Mouse (Mus musculus): ENCODE measurements around the gene 2310034C09Rik. TPM values are rescaled to one million over a fixed set of nuclear protein-coding genes. Genes with fewer than 3 reads are reported as not detected.

2310034C09Rik gene
- polyA plus RNA-seq, 1 experiment from 2014 or later, result not detected

Other genes starting within 250 kb of the 2310034C09Rik start
- 1.3 and 2.3 TPM in 2 replicates for gene Cldn8, start 195.7 kb upstream of the 2310034C09Rik start, polyA plus RNA-seq (2016; fragmentation: Nextera tagmentation; extraction: Ambion mirVana)
- not detected in 2 replicates for gene Krtap24-1, start 146.6 kb upstream of the 2310034C09Rik start, polyA plus RNA-seq (2016; fragmentation: Nextera tagmentation; extraction: Ambion mirVana)
- not detected in 2 replicates for gene 2310079G19Rik, start 131.2 kb upstream of the 2310034C09Rik start, polyA plus RNA-seq (2016; fragmentation: Nextera tagmentation; extraction: Ambion mirVana)
- gene Krtap26-1, start 111.1 kb upstream of the 2310034C09Rik start, polyA plus RNA-seq (2016; fragmentation: Nextera tagmentation; extraction: Ambion mirVana), result not detected in 2 replicates
- not detected in 2 replicates for gene Krtap27-1, start 87.2 kb upstream of the 2310034C09Rik start, polyA plus RNA-seq (2016; fragmentation: Nextera tagmentation; extraction: Ambion mirVana)
- gene 2310061N02Rik, start 50.9 kb upstream of the 2310034C09Rik start, polyA plus RNA-seq (2016; fragmentation: Nextera tagmentation; extraction: Ambion mirVana), result not detected in 2 replicates
- gene Krtap13-1, start 30.0 kb upstream of the 2310034C09Rik start, polyA plus RNA-seq (2016; fragmentation: Nextera tagmentation; extraction: Ambion mirVana), result not detected in 2 replicates
- gene Krtap13, start 7.2 kb upstream of the 2310034C09Rik start, polyA plus RNA-seq (2016; fragmentation: Nextera tagmentation; extraction: Ambion mirVana), result not detected in 2 replicates
- gene 2310057N15Rik, start 15.4 kb downstream of the 2310034C09Rik start, polyA plus RNA-seq (2016; fragmentation: Nextera tagmentation; extraction: Ambion mirVana), result not detected in 2 replicates
- not detected in 2 replicates for gene Gm5965, start 19.0 kb downstream of the 2310034C09Rik start, polyA plus RNA-seq (2016; fragmentation: Nextera tagmentation; extraction: Ambion mirVana)
- gene Gm20741, start 53.4 kb downstream of the 2310034C09Rik start, polyA plus RNA-seq (2016; fragmentation: Nextera tagmentation; extraction: Ambion mirVana), result not detected in 2 replicates
- gene Krtap15, start 61.4 kb downstream of the 2310034C09Rik start, polyA plus RNA-seq (2016; fragmentation: Nextera tagmentation; extraction: Ambion mirVana), result not detected in 2 replicates
- not detected in 2 replicates for gene Krtap14, start 67.3 kb downstream of the 2310034C09Rik start, polyA plus RNA-seq (2016; fragmentation: Nextera tagmentation; extraction: Ambion mirVana)
- not detected in 2 replicates for gene Krtap19-1, start 110.6 kb downstream of the 2310034C09Rik start, polyA plus RNA-seq (2016; fragmentation: Nextera tagmentation; extraction: Ambion mirVana)
- not detected in 2 replicates for gene Krtap19-2, start 115.4 kb downstream of the 2310034C09Rik start, polyA plus RNA-seq (2016; fragmentation: Nextera tagmentation; extraction: Ambion mirVana)
- gene Krtap19-3, start 119.2 kb downstream of the 2310034C09Rik start, polyA plus RNA-seq (2016; fragmentation: Nextera tagmentation; extraction: Ambion mirVana), result not detected in 2 replicates
- gene Krtap19-4, start 126.2 kb downstream of the 2310034C09Rik start, polyA plus RNA-seq (2016; fragmentation: Nextera tagmentation; extraction: Ambion mirVana), result not detected in 2 replicates
- gene Krtap19-5, start 137.6 kb downstream of the 2310034C09Rik start, polyA plus RNA-seq (2016; fragmentation: Nextera tagmentation; extraction: Ambion mirVana), result not detected in 2 replicates
- not detected in 2 replicates for gene Krtap19-9b, start 173.4 kb downstream of the 2310034C09Rik start, polyA plus RNA-seq (2016; fragmentation: Nextera tagmentation; extraction: Ambion mirVana)
- not detected in 2 replicates for gene Krtap16-3, start 204.0 kb downstream of the 2310034C09Rik start, polyA plus RNA-seq (2016; fragmentation: Nextera tagmentation; extraction: Ambion mirVana)